Mouse (Mus musculus): ENCODE measurements around the gene Rnase9.

- TF ChIP-seq TAL1 (IDR thresholded peaks at IDR 0.05; ENCODE audit: low read length), result no peak
- TF ChIP-seq GATA1 (IDR thresholded peaks at IDR 0.05; ENCODE audit: low read length), result no peak
Observed at GRCm38 (mm10) chr14:51008781-51009180, 32.9 kb downstream of the Rnase9 start.
